Mouse (Mus musculus): ENCODE measurements at regions not wholly inside any gene's neighbourhood (a gene's known extent, or its start where the extent isn't known, plus 50 kb on each side); places are given as distances from the start of the nearest gene placed in this dataset.
"Not testable (repeated sequence)": the region's sequence is repeated elsewhere in the genome, so short reads cannot be mapped to it uniquely, and the experiment has no call there.

- not testable (repeated sequence) for ATAC-seq (replicated peaks; ENCODE audit: poor library complexity)
Measured at GRCm38 (mm10) chr16:3334355-3334754, 256.5 kb upstream of the Olfr161 start.

- peak; percentile 91 for ATAC-seq (replicated peaks; ENCODE audit: poor library complexity)
Measured at GRCm38 (mm10) chr16:3343372-3343771, 247.5 kb upstream of the Olfr161 start.

GRCm38 (mm10) chr16:3344725-3345380 is 246.0 kb upstream of the Olfr161 start:
- ATAC-seq (replicated peaks; ENCODE audit: poor library complexity): not testable (repeated sequence)

DNA sequence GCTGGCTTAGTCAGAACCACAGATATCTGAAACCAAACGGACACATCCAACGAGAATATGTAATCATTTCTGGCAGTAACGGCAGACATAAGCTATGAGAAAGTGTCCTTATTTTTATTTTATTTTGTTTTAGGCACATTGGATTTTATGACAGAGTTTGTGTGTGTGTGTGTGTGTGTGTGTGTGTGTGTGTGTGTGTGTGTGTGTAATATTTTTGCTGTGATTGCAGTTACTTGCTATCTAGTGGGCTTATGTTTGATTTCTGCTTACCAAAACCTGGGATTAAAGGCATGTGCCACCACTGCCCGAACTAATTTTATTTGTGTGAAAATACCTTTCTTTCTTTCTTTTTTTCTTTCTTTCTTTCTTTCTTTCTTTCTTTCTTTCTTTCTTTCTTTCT is 241.5 kb upstream of the Olfr161 start:
- not testable (repeated sequence) for ATAC-seq (replicated peaks; ENCODE audit: poor library complexity)

DNA sequence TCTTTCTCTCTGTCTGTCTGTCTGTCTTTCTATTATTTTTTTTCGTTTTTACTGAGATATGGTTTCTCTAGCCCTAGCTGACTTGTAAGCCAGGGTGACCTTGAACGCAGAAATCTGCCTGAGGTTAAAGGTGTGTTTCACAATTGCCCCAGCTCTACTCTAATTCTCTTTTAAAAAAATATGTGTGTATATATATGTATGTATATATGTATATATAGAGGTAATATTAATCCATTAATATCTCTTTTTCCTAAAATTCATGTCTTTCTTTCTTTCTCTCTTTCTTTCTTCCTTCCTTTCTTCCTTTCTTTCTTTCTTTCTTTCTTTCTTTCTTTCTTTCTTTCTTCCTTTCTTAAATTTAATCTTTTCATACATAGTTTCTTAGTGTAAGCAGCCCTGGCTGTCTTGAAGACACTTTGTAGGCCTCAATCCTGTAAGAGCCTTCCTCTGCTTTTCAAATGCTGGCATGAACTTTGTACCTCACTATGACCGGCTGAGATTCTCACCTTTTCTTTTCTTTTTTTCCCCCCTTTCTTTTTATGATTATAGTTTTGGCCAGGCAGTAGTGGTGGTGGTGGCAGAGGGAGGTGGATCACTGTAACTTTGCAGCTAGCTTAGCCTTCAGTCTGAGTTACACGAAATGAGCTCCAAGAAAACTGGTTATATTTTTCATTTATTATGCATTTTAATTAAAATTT is 240.8 kb upstream of the Olfr161 start:
- 0 out of 2 replicates have a peak, but pooled peaks have one; percentile 13 for ATAC-seq (replicated peaks; ENCODE audit: poor library complexity)

DNA sequence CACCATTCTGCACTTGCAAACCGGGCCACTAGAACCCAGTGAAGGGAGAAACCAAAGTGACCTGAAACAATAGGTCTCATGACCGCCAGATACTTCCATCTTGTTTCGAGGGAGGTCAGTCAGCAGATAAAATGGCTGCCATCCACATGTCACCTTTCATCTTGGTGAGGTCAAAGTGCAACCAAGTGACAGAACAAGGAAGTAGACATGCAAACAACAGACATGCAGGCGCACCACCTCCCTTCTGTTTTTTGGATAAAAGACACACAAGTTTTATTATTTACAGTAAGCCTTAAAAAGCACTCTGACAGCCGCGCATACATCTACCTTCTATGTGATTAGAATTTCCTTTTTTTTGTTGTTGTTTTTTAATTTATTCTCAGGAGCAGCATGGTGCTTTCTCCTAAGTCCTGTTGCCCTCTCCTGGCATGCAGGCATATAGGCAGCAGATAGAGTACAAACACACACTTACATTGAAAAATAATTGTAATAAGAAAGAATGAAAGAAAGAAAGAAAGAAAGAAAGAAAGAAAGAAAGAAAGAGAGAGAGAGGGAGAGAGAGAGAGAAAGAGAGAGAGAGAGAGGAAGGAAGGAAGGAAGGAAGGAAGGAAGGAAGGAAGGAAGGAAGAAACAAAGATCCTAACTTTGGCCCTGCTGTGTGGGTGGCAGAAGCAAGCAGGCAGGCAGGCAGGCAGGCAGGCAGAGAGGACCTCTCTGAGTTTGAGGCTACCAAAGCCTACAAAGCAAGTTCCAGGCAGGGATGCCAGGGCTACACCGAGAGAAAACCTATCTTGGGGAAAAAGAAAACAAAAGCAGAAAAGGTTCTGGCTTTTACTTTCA is 240.0 kb upstream of the Olfr161 start:
- ATAC-seq (replicated peaks; ENCODE audit: poor library complexity): peak; percentile 78

DNA sequence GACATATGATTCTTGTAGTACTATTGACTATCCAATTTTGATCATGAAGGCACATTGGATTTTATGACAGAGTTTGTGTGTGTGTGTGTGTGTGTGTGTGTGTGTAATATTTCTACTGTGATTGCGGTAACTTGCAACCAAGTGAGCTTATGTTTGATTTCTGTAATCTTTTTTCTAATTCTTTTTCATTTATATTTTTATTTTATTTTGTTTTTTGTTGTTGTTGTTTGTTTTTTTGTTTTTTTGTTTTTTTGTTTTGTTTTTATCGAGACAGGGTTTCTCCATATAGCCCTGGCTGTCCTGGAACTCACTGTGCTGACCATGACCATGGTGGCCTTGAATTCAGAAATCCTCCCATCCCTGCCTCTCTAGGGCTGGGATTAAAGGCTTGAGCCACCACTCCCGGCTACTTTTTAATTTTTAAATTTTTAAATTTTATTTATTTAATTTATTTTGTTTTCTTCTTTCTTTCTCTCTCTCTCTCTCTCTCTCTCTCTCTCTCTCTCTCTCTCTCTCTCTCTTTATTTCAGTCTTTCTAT is 239.3 kb upstream of the Olfr161 start:
- ATAC-seq (replicated peaks; ENCODE audit: poor library complexity): not testable (repeated sequence)
